Mouse (Mus musculus) CH12.LX (cell line): ENCODE results near the gene Srrm4. TPM values are rescaled to one million over a fixed set of nuclear protein-coding genes. Genes with fewer than 3 reads are reported as not detected.

Experiments
- DNase-seq: peaks from one replicate; pipeline ENCODE4 v3.0.0-alpha.2; 2013; ENCODE audit errors: extremely low read depth
- H3K27ac ChIP-seq: 2 replicates; pipeline ENCODE4 v1.5.1; 2012; ENCODE audit warnings: low read depth, mild to moderate bottlenecking, control low read depth, moderate library complexity; ENCODE audit not compliant: insufficient read depth
- H3K27me3 ChIP-seq: replicated peaks from 2 replicates; pipeline ENCODE3; 2012; ENCODE audit warnings: inconsistent platforms
- H3K36me3 ChIP-seq, 2 experiments: replicated peaks in 1 of 2; 2 replicates each; pipeline versions ENCODE3 to v1.6.1; 2012; ENCODE audit warnings: inconsistent platforms in 1 of 2, low read length in 1 of 2, mild to moderate bottlenecking in 1 of 2, mixed read lengths in 1 of 2, moderate library complexity in 1 of 2; ENCODE audit not compliant: control insufficient read depth in 1 of 2, insufficient read depth in 1 of 2
- H3K4me1 ChIP-seq, 2 experiments: 2 replicates each; pipeline ENCODE4 v1.6.1; 2012; ENCODE audit warnings: inconsistent platforms in 1 of 2, moderate library complexity in 1 of 2; ENCODE audit not compliant: insufficient read depth in 2 of 2, control insufficient read depth in 1 of 2
- H3K4me2 ChIP-seq: 2 replicates; pipeline ENCODE4 v1.6.1; 2012; ENCODE audit warnings: low read depth, mild to moderate bottlenecking, control low read depth; ENCODE audit not compliant: poor library complexity, insufficient read depth, severe bottlenecking
- H3K4me3 ChIP-seq, 3 experiments: fragments of 150-350 bp in 1 of 3; sonication (generic) in 1 of 3; replicated peaks in 1 of 3; 2 replicates each; pipeline versions ENCODE3 to v1.5.1; 2011 to 2012; ENCODE audit warnings: low read depth in 2 of 3, low read length in 2 of 3, mild to moderate bottlenecking in 2 of 3, moderate library complexity in 2 of 3, control low read depth in 1 of 3, improper control_type of control experiment in 1 of 3, inconsistent platforms in 1 of 3, mixed read lengths in 1 of 3; ENCODE audit not compliant: poor library complexity in 1 of 3
- H3K79me2 ChIP-seq: replicated peaks from 2 replicates; pipeline ENCODE4 v1.6.1; 2012; ENCODE audit warnings: mild to moderate bottlenecking, moderate library complexity; ENCODE audit not compliant: control insufficient read depth, poor library complexity, insufficient read depth, severe bottlenecking; ENCODE audit errors: extremely low read depth
- H3K9ac ChIP-seq: 2 replicates; pipeline ENCODE4 v1.6.1; 2012; ENCODE audit warnings: low read depth, mild to moderate bottlenecking, control low read depth, moderate library complexity; ENCODE audit not compliant: insufficient read depth
- H3K9me3 ChIP-seq: replicated peaks from 2 replicates; pipeline ENCODE3; 2012; ENCODE audit warnings: low read length, inconsistent platforms, mixed read lengths
- CHD1 ChIP-seq: IDR thresholded peaks from 2 replicates; pipeline ENCODE4 v1.6.1; 2012; ENCODE audit warnings: low read depth, low read length, improper control_type of control experiment, inconsistent platforms
- CHD2 ChIP-seq: IDR thresholded peaks from 2 replicates; pipeline ENCODE4 v1.6.1; 2011; ENCODE audit warnings: low read length, improper control_type of control experiment
- ELF1 ChIP-seq: IDR thresholded peaks from 2 replicates; pipeline ENCODE4 v1.6.1; 2014; ENCODE audit warnings: low read depth, mild to moderate bottlenecking, inconsistent platforms, low read length, improper control_type of control experiment
- ETS1 ChIP-seq: conservative IDR thresholded peaks from 2 replicates; pipeline ENCODE4 v1.6.1; 2012; ENCODE audit warnings: low read depth, mild to moderate bottlenecking, inconsistent platforms, low read length, improper control_type of control experiment, moderate library complexity
- HCFC1 ChIP-seq: IDR thresholded peaks from 2 replicates; pipeline ENCODE4 v1.6.1; 2012; ENCODE audit warnings: low read depth, mild to moderate bottlenecking, inconsistent platforms, low read length, improper control_type of control experiment
- IRF4 ChIP-seq: IDR thresholded peaks from 2 replicates; pipeline ENCODE4 v1.6.1; 2014; ENCODE audit warnings: low read depth, mild to moderate bottlenecking, inconsistent platforms, low read length, improper control_type of control experiment
- JUND ChIP-seq: conservative IDR thresholded peaks from 2 replicates; pipeline ENCODE4 v1.6.1; 2011; ENCODE audit warnings: low read depth, low read length, improper control_type of control experiment
- MAX ChIP-seq: IDR thresholded peaks from 2 replicates; pipeline ENCODE4 v1.6.1; 2011; ENCODE audit warnings: low read length, improper control_type of control experiment
- MAZ ChIP-seq: IDR thresholded peaks from 2 replicates; pipeline ENCODE4 v1.6.1; 2012; ENCODE audit warnings: low read depth, mild to moderate bottlenecking, inconsistent platforms, low read length, improper control_type of control experiment, moderate library complexity
- MEF2A ChIP-seq: IDR thresholded peaks from 2 replicates; pipeline ENCODE4 v1.6.1; 2014; ENCODE audit warnings: low read depth, mild to moderate bottlenecking, inconsistent platforms, low read length, improper control_type of control experiment, borderline replicate concordance
- NRF1 ChIP-seq: IDR thresholded peaks from 2 replicates; pipeline ENCODE4 v1.6.1; 2014; ENCODE audit warnings: low read depth, mild to moderate bottlenecking, inconsistent platforms, low read length, improper control_type of control experiment, moderate library complexity
- PAX5 ChIP-seq: IDR thresholded peaks from 2 replicates; pipeline ENCODE4 v1.6.1; 2012; ENCODE audit warnings: low read length, inconsistent platforms, mixed read lengths
- POLR2AphosphoS2 ChIP-seq: IDR thresholded peaks from 2 replicates; pipeline ENCODE4 v1.6.1; 2011; ENCODE audit warnings: low read depth, low read length, improper control_type of control experiment
- SMC3 ChIP-seq: IDR thresholded peaks from 2 replicates; pipeline ENCODE4 v1.6.1; 2011; ENCODE audit warnings: low read depth, low read length, improper control_type of control experiment
- USF1 ChIP-seq: IDR thresholded peaks from 2 replicates; pipeline ENCODE4 v1.6.1; 2014; ENCODE audit warnings: low read depth, mild to moderate bottlenecking, inconsistent platforms, low read length, improper control_type of control experiment
- ZNF384 ChIP-seq: IDR thresholded peaks from 2 replicates; pipeline ENCODE4 v1.6.1; 2012; ENCODE audit warnings: low read depth, low read length, improper control_type of control experiment, inconsistent platforms
- dilution Hi-C: fragments of 300-500 bp; cut with MboI; formaldehyde crosslinking; loops from 2 replicates; pipeline ENCODE4 v1.14.3; 2020; ENCODE audit warnings: low sequenced_read_pairs; ENCODE audit not compliant: extremely low pct_unique_long_range_greater_than_20kb, extremely low pct_ligation_motif_present
- in situ Hi-C: fragments of 300-500 bp; cut with MboI; formaldehyde crosslinking; loops from 3 replicates; pipeline ENCODE4 v1.14.3; 2019; ENCODE audit warnings: low sequenced_read_pairs, low pct_ligation_motif_present, low pct_unique_long_range_greater_than_20kb, mixed read lengths
- polyA plus RNA-seq: library from polyadenylated mRNA; unstranded; fragments of >175 nt; gene quantifications from 2 replicates; pipeline ENCODE4 v1.2.1, GENCODE M21; 2012; ENCODE audit warnings: low read depth; ENCODE audit not compliant: insufficient read length
- total RNA-seq, 2 experiments: library from RNA; depleted of rRNA; stranded (reverse); fragments of 300-350 nt in 1 of 2; fragments of >200 nt in 1 of 2; gene quantifications; 2 replicates each; pipeline ENCODE4 v1.2.3; 2012 to 2014

The Srrm4 gene
- total and polyA plus RNA-seq, 3 experiments, result not detected

DNA sequence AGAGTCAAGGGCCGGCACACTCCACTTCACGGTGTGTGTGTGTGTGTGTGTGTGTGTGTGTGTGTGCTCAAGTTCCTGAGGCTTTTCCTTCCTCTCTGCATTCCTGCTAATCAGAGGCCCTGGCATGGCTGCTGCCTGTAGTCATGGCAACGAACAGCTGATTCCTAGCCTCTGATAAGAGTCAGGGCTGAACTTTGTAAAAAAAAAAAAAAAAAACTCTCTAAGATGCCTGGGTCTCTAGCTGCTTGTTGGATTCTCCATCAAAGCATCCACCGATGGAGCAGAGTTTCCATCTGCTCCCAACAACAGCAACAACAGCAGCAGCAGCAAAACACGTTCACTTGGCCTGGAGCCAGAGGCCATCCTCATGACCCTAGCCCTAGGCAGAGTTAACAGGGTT, 106.5 kb downstream of the Srrm4 start:
- Histone ChIP-seq H3K79me2 (no peaks in the 10 kb centered on the region), H3K4me1 (no peaks in the 10 kb centered on the region), H3K9me3 (peaks cover 89% of the 10 kb centered on the region), H3K27ac (no peak overlapping the region), H3K4me3 (no peak overlapping the region), H3K27me3 (no peaks in the 10 kb centered on the region), H3K4me2 (no peak overlapping the region), H3K36me3 (no peaks in the 10 kb centered on the region), H3K9ac (no peak overlapping the region)
- dilution Hi-C loops (no loop called here), in situ Hi-C loops (no loop called here)
- TF ChIP-seq IRF4 (no peak), CHD2 (no peak), USF1 (no peak), MEF2A (no peak), JUND (no peak), MAZ (no peak), ZNF384 (no peak)
- no peak for DNase-seq

DNA sequence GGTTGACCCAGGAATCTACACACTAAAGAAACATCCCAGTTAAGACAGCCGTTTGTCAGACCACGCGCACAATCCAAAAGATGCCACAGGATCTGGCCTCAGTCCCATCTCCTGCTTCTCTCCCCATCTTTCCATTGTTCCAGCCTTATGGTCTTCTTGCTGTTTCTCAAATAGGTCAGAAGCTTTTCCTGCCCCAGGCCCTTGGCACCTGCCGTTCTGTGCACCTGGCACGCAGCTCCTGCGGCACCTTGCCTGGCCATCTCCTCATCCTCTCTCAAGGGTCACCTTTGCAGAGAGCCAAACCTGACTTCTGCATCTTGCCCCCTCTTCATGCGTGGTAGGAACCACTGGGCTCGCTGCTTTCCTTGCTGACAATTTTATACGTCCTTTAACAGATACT, 107.4 kb downstream of the Srrm4 start:
- no peak overlapping the region for H3K4me2 ChIP-seq
- no peak overlapping the region for H3K27ac ChIP-seq
- dilution Hi-C loops (no loop called here), in situ Hi-C loops (no loop called here)
- H3K79me2 ChIP-seq, result no peaks in the 10 kb centered on the region
- H3K9me3 ChIP-seq, result peaks cover 91% of the 10 kb centered on the region
- no peaks in the 10 kb centered on the region for H3K4me1 ChIP-seq
- no peaks in the 10 kb centered on the region for H3K27me3 ChIP-seq
- H3K4me3 ChIP-seq, result no peak overlapping the region
- DNase-seq, result no peak
- H3K36me3 ChIP-seq, result no peaks in the 10 kb centered on the region
- TF ChIP-seq JUND (no peak), PAX5 (no peak), POLR2AphosphoS2 (no peak), ELF1 (no peak), ETS1 (no peak), NRF1 (no peak)
- no peak overlapping the region for H3K9ac ChIP-seq

DNA sequence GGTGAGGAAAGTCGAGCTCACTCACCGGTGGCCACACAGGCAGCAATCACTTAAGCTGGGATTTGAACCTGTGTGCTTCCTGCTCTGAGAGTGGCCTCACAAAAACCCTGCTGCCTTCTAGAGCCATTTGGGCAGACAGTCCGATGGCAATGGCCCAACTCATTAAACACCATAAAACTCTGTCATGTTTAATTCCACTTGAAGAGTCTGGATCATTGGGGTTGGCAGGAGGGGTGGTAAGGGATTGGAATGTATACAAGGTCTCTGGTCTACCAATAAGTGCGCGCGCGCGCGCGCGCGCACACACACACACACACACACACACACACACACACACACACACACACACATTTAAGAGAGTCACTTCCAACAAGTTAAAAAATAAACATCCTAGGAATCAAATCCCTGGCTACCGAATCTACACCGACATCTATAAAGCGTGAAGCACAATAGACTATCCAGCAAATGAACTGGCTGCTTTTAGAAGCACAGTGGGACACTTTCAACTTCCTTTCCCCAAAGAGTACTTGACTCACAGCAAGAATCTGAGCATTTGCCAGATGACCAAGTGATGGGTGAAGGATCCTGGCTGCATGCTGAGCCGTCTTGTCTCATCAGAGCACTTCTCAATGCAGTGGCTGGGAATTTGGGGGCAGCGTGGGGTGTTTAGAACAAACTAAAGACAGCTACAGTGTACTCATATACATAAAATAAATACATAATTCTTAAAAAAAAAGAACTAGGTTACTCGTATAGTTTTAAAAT, 112.8 kb downstream of the Srrm4 start:
- no peaks in the 10 kb centered on the region for H3K4me1 ChIP-seq
- H3K79me2 ChIP-seq, result no peaks in the 10 kb centered on the region
- H3K4me3 ChIP-seq, result no peak overlapping the region
- dilution Hi-C loops, result no loop called here
- H3K36me3 ChIP-seq, result no peaks in the 10 kb centered on the region
- peaks cover 83% of the 10 kb centered on the region for H3K9me3 ChIP-seq
- no peak for DNase-seq
- TF ChIP-seq SMC3 (no peak), HCFC1 (no peak), CHD1 (no peak), MAX (no peak), NRF1 (no peak), IRF4 (no peak)
- TF ChIP-seq, all 38 proteins: peak for 0
- Histone ChIP-seq H3K27me3 (no peaks in the 10 kb centered on the region), H3K27ac (no peak overlapping the region), H3K9ac (no peak overlapping the region), H3K4me2 (no peak overlapping the region)
- in situ Hi-C loops, result no loop called here
